Mouse (Mus musculus) liver, embryonic 16.5 days (tissue): ENCODE measurements around the gene Cyb561d1. TPM values are rescaled to one million over a fixed set of nuclear protein-coding genes. Genes with fewer than 3 reads are reported as not detected.

ENCODE experiments used
- ATAC-seq: fragments of 200-750 bp; cut with Nextera tagmentation; 2 replicates; pipeline ENCODE4 v1.8.0; 2017; ENCODE audit warnings: low read depth, mild to moderate bottlenecking, moderate number of reproducible peaks, moderate library complexity
- H3K27ac ChIP-seq: fragments of 300-500 bp; sonication (generic); 2 replicates; pipeline ENCODE4 v1.5.1; 2014; ENCODE audit warnings: mild to moderate bottlenecking, low read length
- H3K27me3 ChIP-seq: fragments of 300-500 bp; sonication (generic); 2 replicates; pipeline ENCODE4 v1.6.1; 2014; ENCODE audit warnings: low read depth, low read length, mixed read lengths; ENCODE audit not compliant: control insufficient read depth, insufficient read depth
- H3K36me3 ChIP-seq: fragments of 300-500 bp; sonication (generic); 2 replicates; pipeline ENCODE4 v1.6.1; 2014; ENCODE audit warnings: mild to moderate bottlenecking; ENCODE audit not compliant: control insufficient read depth, insufficient read depth
- H3K4me1 ChIP-seq: fragments of 300-500 bp; sonication (generic); 2 replicates; pipeline ENCODE4 v1.6.1; 2014; ENCODE audit warnings: low read depth, low read length, mixed read lengths; ENCODE audit not compliant: control insufficient read depth
- H3K4me2 ChIP-seq: fragments of 300-500 bp; sonication (generic); 2 replicates; pipeline ENCODE4 v1.6.1; 2014; ENCODE audit warnings: low read depth, low read length, mixed read lengths
- H3K4me3 ChIP-seq: fragments of 300-500 bp; sonication (generic); 2 replicates; pipeline ENCODE4 v1.5.1; 2014; ENCODE audit warnings: low read depth, mild to moderate bottlenecking, low read length
- H3K9ac ChIP-seq: fragments of 300-500 bp; sonication (generic); 2 replicates; pipeline ENCODE4 v1.6.1; 2014; ENCODE audit warnings: low read depth, low read length
- H3K9me3 ChIP-seq: fragments of 300-500 bp; sonication (generic); replicated peaks from 2 replicates; pipeline ENCODE4 v1.6.1; 2016; ENCODE audit warnings: low read length; ENCODE audit not compliant: control insufficient read depth
- WGBS: fragments of 180-500 bp; shearing (Covaris S2); extraction: QIAGEN DNeasy Blood & Tissue Kit; methylation state at CpG from one replicate; pipeline ENCODE4 v1.1.7; 2014; ENCODE audit not compliant: insufficient replicate concordance; 5-methylcytosine and 5-hydroxymethylcytosine counted together
- polyA plus RNA-seq: library from polyadenylated mRNA; unstranded; fragments of >200 nt; fragmentation: Nextera tagmentation; extraction: Ambion mirVana; gene quantifications from 2 replicates; pipeline ENCODE4 v1.2.1, GENCODE M21; 2015

The Cyb561d1 gene
- polyA plus RNA-seq, 1 experiment from 2014 or later = 1.9 TPM

DNA sequence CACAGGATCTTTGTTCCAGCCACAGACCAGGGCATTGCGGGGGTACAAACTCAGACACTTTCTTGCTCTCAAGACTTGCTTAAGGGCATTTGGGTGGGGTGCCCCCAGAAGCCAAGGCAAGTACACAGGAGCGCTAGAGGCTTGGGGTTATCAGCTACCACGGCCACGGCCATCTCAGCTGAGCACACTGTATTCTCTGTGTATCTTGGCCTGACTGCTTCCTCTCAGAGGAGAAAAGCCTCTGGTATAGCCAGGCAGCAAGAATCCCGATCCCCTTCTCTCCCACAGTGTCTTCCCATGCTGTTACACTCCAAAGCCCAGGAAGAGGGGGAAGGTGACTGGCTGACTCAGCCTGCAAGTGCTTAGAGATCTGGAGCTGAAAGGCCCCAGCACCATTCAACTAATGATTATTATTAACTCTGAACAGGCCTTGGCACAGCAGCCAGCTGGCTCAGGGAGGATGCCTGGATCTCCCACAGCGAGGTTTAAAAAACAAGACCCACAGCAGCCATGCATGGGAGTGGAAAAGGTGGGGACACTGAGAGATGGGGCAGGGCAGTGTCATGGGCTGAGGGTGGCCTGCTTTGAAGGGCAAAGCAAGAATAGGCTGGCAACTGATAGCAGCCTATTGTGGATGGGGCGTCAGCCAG is 4.9 kb downstream of the Cyb561d1 start:
- H3K27ac ChIP-seq = no peak overlapping the region
- no peak overlapping the region for H3K9ac ChIP-seq
- H3K4me2 ChIP-seq = no peak overlapping the region
- H3K27me3 ChIP-seq = no peaks in the 10 kb centered on the region
- no peaks in the 10 kb centered on the region for H3K36me3 ChIP-seq
- H3K4me3 ChIP-seq = no peak overlapping the region
- no peaks in the 10 kb centered on the region for H3K9me3 ChIP-seq
- H3K4me1 ChIP-seq = peaks cover 15% of the 10 kb centered on the region
- 44% methylated on average over 7 of the region's 7 CpGs for WGBS
- no peak for ATAC-seq

GRCm38 (mm10) chr3:108195287-108195686 is 5.7 kb downstream of the Cyb561d1 start:
- H3K4me1 ChIP-seq = peaks cover 11% of the 10 kb centered on the region
- 72% methylated on average over 4 of the region's 4 CpGs for WGBS
- H3K27ac ChIP-seq = no peak overlapping the region
- no peak for ATAC-seq
- no peak overlapping the region for H3K4me2 ChIP-seq
- H3K27me3 ChIP-seq = no peaks in the 10 kb centered on the region
- no peak overlapping the region for H3K9ac ChIP-seq
- no peaks in the 10 kb centered on the region for H3K36me3 ChIP-seq
- no peaks in the 10 kb centered on the region for H3K9me3 ChIP-seq
- H3K4me3 ChIP-seq = no peak overlapping the region

DNA sequence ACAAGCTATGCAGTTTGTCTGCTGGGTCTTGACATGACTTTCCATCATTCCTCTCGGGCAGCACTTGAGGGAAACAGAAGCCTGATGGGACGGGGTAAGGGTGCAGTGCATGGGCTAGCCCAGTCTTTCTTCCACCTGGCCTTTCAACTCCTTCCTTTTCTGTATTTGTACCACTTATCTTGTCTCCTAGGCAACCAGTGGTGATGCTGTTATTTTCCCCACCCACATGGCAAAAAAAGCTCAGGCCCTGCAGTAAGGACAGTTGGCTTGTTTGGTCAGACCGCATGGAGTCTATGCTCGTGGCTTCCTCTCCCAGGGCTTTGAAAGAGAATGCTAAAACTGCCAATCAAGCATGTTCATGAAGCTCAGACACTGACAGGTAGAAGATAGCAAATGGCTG is 7.3 kb downstream of the Cyb561d1 start:
- WGBS = 62% methylated on average over 4 of the region's 4 CpGs
- Histone ChIP-seq H3K9me3 (no peaks in the 10 kb centered on the region), H3K4me1 (peaks cover 3% of the 10 kb centered on the region; the same call in 1 of the 2 replicates), H3K27me3 (peaks cover 3% of the 10 kb centered on the region; the same call in 1 of the 2 replicates), H3K36me3 (no peaks in the 10 kb centered on the region), H3K4me2 (no peak overlapping the region), H3K27ac (no peak overlapping the region), H3K9ac (no peak overlapping the region), H3K4me3 (no peak overlapping the region)
- ATAC-seq = no peak

- Histone ChIP-seq H3K9me3 (no peaks in the 10 kb centered on the region), H3K27me3 (peaks cover 34% of the 10 kb centered on the region), H3K4me3 (no peak overlapping the region), H3K27ac (no peak overlapping the region), H3K9ac (no peak overlapping the region), H3K4me1 (peaks cover 13% of the 10 kb centered on the region), H3K4me2 (no peak overlapping the region), H3K36me3 (no peaks in the 10 kb centered on the region)
- ATAC-seq = no peak
- WGBS = 36% methylated on average over 5 of the region's 5 CpGs
These were observed 11.1 kb downstream of the Cyb561d1 start for GRCm38 (mm10) chr3:108189897-108190296.

DNA sequence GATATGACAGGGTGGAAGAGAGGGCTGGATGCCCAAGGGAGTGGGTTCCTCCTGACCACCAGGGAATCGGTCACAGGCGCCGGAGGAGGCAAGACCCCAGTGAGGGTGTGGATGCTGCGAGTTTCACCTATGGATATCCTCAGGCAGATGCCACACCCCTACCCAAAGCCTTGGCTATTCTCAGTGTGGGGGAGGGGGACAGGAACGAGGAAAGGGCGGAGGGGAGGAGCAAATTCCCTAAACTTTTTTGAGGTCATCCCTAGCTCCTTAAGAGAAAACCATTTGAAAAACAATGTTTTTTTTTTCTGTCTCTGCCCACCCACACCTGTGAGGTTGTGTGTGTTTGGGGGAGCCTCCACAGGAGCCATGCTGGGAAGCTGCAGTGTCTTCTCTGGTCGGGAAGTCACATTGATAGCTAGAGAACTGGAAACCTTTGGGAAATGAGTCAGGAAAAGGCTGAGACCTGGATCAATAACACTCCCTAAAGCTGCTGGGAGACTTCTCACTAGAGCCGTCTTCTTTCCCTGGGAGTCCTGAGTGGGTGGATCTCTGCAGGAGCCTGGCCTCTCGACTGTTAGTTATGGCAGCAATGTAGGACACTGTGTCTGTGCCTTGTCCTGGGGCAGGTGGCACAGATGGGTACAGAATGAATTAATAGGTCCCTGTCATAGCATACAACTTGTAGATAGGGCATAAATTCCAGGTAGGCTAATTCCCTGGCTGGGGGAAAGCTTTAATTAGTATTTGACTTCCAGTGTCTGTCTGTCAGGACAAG is 12.1 kb downstream of the Cyb561d1 start:
- Histone ChIP-seq H3K4me3 (no peak overlapping the region), H3K4me1 (peaks cover 13% of the 10 kb centered on the region), H3K4me2 (no peak overlapping the region), H3K27ac (no peak overlapping the region), H3K36me3 (no peaks in the 10 kb centered on the region), H3K9ac (no peak overlapping the region), H3K27me3 (peaks cover 38% of the 10 kb centered on the region), H3K9me3 (no peaks in the 10 kb centered on the region)
- WGBS = 57% methylated on average over 9 of the region's 9 CpGs
- no peak for ATAC-seq

GRCm38 (mm10) chr3:108187111-108187795 is 13.8 kb downstream of the Cyb561d1 start:
- Histone ChIP-seq H3K4me1 (peaks cover 13% of the 10 kb centered on the region), H3K9me3 (no peaks in the 10 kb centered on the region), H3K9ac (no peak overlapping the region), H3K36me3 (no peaks in the 10 kb centered on the region), H3K4me2 (no peak overlapping the region), H3K27me3 (peaks cover 38% of the 10 kb centered on the region), H3K4me3 (no peak overlapping the region), H3K27ac (no peak overlapping the region)
- ATAC-seq = no peak
- 51% methylated on average over 20 of the region's 20 CpGs for WGBS

- 2% methylated on average over 53 of the region's 100 CpGs for WGBS
- peaks cover 38% of the 10 kb centered on the region for H3K27me3 ChIP-seq
- H3K4me1 ChIP-seq = peaks cover 13% of the 10 kb centered on the region
- peak within 1 kb of the TSS; percentile 69 for H3K4me3 ChIP-seq
- H3K36me3 ChIP-seq = no peaks in the 10 kb centered on the region
- H3K9me3 ChIP-seq = no peaks in the 10 kb centered on the region
- H3K4me2 ChIP-seq = peak within 1 kb of the TSS; percentile 94
- peak within 1 kb of the TSS; percentile 64 for H3K9ac ChIP-seq
- ATAC-seq = peak; percentile 64
- no peak within 1 kb of the TSS for H3K27ac ChIP-seq
These were observed 14.6 kb downstream of the Cyb561d1 start, which contains the start of gene Amigo1 for GRCm38 (mm10) chr3:108186098-108187047. Gene Amigo1 (plus strand): TSS chr3:108186335.

GRCm38 (mm10) chr3:108185460-108186097 is 15.4 kb downstream of the Cyb561d1 start:
- no peaks in the 10 kb centered on the region for H3K9me3 ChIP-seq
- 3% methylated on average over 16 of the region's 16 CpGs for WGBS
- no peak overlapping the region; the same call in 1 of the 2 replicates for H3K9ac ChIP-seq
- H3K4me2 ChIP-seq = peak overlapping the region; percentile 94
- no peak for ATAC-seq
- H3K27ac ChIP-seq = no peak overlapping the region
- H3K4me1 ChIP-seq = peaks cover 13% of the 10 kb centered on the region
- peak overlapping the region; percentile 69 for H3K4me3 ChIP-seq
- peaks cover 38% of the 10 kb centered on the region for H3K27me3 ChIP-seq
- H3K36me3 ChIP-seq = no peaks in the 10 kb centered on the region
